Mouse (Mus musculus): Measurements from ENCODE around the gene Sufu. TPM values are rescaled to one million over a fixed set of nuclear protein-coding genes. Genes with fewer than 3 reads are reported as not detected.

The Sufu gene
- total RNA-seq, 2 experiments from 2014 or later = 16.8 to 21.0 TPM

- DNase-seq (ENCODE audit: low spot score in 2 of 2) = peak in 1 of 2 experiments; percentile 33
- intact Hi-C loops (cut with DNase I) = no loop called here
These were observed 26.0 kb downstream of the Sufu start for GRCm38 (mm10) chr19:46422384-46423338.

- no peak for DNase-seq (ENCODE audit: low spot score in 2 of 2)
- intact Hi-C loops (cut with DNase I) = no loop called here
These were observed 28.6 kb downstream of the Sufu start for GRCm38 (mm10) chr19:46425266-46425665.

- DNase-seq (ENCODE audit: low spot score in 2 of 2) = no peak
- intact Hi-C loops (cut with DNase I) = no loop called here
These were observed 29.8 kb downstream of the Sufu start for GRCm38 (mm10) chr19:46426488-46426887.

GRCm38 (mm10) chr19:46429250-46429649 is 32.6 kb downstream of the Sufu start:
- intact Hi-C loops (cut with DNase I) = no loop called here

GRCm38 (mm10) chr19:46433712-46434111 is 37.0 kb downstream of the Sufu start:
- intact Hi-C loops (cut with DNase I) = no loop called here
- DNase-seq (ENCODE audit: low spot score in 2 of 2) = no peak

More at GRCm38 (mm10) chr19:46429250-46429649, 32.6 kb downstream of the Sufu start:
- no peak for DNase-seq (ENCODE audit: low spot score in 2 of 2)

GRCm38 (mm10) chr19:46434148-46434547 is 37.5 kb downstream of the Sufu start:
- DNase-seq (ENCODE audit: low spot score in 2 of 2) = no peak
- intact Hi-C loops (cut with DNase I) = no loop called here

GRCm38 (mm10) chr19:46434591-46434990 is 37.9 kb downstream of the Sufu start:
- intact Hi-C loops (cut with DNase I) = no loop called here
- DNase-seq (ENCODE audit: low spot score in 2 of 2) = no peak

- DNase-seq (ENCODE audit: low spot score in 2 of 2) = no peak
- intact Hi-C loops (cut with DNase I) = no loop called here
These were observed 38.8 kb downstream of the Sufu start for GRCm38 (mm10) chr19:46435492-46435891.

GRCm38 (mm10) chr19:46443509-46443908 is 46.8 kb downstream of the Sufu start:
- no peak for DNase-seq (ENCODE audit: low spot score in 2 of 2)
- intact Hi-C loops (cut with DNase I) = loop anchor here (5.0 kb wide), 1 partner anchor 106 kb away; the partner anchor contains the start of gene Cuedc2

- intact Hi-C loops (cut with DNase I) = loop anchor here (1.0 to 5.0 kb wide), 2 partner anchors 48 to 107 kb away; partner anchors contain the start of genes Cuedc2 and Sufu
- peak; percentile 76 to 82 for DNase-seq (ENCODE audit: low spot score in 2 of 2)
These were observed 47.5 kb downstream of the Sufu start for GRCm38 (mm10) chr19:46444209-46444608.

GRCm38 (mm10) chr19:46445641-46446040 is 48.9 kb downstream of the Sufu start:
- intact Hi-C loops (cut with DNase I) = no loop called here
- DNase-seq (ENCODE audit: low spot score in 2 of 2) = no peak

- intact Hi-C loops (cut with DNase I) = no loop called here
- DNase-seq (ENCODE audit: low spot score in 2 of 2) = no peak
These were observed 49.8 kb downstream of the Sufu start for GRCm38 (mm10) chr19:46446436-46447020.

- DNase-seq (ENCODE audit: low spot score in 2 of 2) = no peak
These were observed 50.4 kb downstream of the Sufu start for GRCm38 (mm10) chr19:46447110-46447509.

GRCm38 (mm10) chr19:46447911-46448310 is 51.2 kb downstream of the Sufu start:
- DNase-seq (ENCODE audit: low spot score in 2 of 2) = no peak
- intact Hi-C loops (cut with DNase I) = no loop called here

More at GRCm38 (mm10) chr19:46447110-46447509, 50.4 kb downstream of the Sufu start:
- intact Hi-C loops (cut with DNase I) = no loop called here

- no peak for DNase-seq (ENCODE audit: low spot score in 2 of 2)
These were observed 52.7 kb downstream of the Sufu start for GRCm38 (mm10) chr19:46449261-46450005.

GRCm38 (mm10) chr19:46452052-46452827 is 55.5 kb downstream of the Sufu start:
- intact Hi-C loops (cut with DNase I) = no loop called here
- peak; percentile 60 to 68 for DNase-seq (ENCODE audit: low spot score in 2 of 2)

More at GRCm38 (mm10) chr19:46449261-46450005, 52.7 kb downstream of the Sufu start:
- intact Hi-C loops (cut with DNase I) = no loop called here

- DNase-seq (ENCODE audit: low spot score in 2 of 2) = no peak
- intact Hi-C loops (cut with DNase I) = no loop called here
These were observed 56.2 kb downstream of the Sufu start for GRCm38 (mm10) chr19:46452916-46453315.

- intact Hi-C loops (cut with DNase I) = loop anchor here (2.0 kb wide), 1 partner anchor 48 kb away; no protein-coding TSS in a partner anchor
- no peak for DNase-seq (ENCODE audit: low spot score in 2 of 2)
These were observed 57.6 kb downstream of the Sufu start for GRCm38 (mm10) chr19:46454126-46454880.

Measured in left cerebral cortex, postnatal 25 days (tissue).